Mouse (Mus musculus): Measurements from ENCODE around the gene Fkbp2. TPM values are rescaled to one million over a fixed set of nuclear protein-coding genes. Genes with fewer than 3 reads are reported as not detected.
A peak's percentile ranks its signal among the peaks of the same experiment; 100 is the strongest.

Fkbp2 gene
- 120 and 126 TPM in 2 replicates for polyA plus RNA-seq (2015; fragmentation: Nextera tagmentation; extraction: Ambion mirVana)

DNA sequence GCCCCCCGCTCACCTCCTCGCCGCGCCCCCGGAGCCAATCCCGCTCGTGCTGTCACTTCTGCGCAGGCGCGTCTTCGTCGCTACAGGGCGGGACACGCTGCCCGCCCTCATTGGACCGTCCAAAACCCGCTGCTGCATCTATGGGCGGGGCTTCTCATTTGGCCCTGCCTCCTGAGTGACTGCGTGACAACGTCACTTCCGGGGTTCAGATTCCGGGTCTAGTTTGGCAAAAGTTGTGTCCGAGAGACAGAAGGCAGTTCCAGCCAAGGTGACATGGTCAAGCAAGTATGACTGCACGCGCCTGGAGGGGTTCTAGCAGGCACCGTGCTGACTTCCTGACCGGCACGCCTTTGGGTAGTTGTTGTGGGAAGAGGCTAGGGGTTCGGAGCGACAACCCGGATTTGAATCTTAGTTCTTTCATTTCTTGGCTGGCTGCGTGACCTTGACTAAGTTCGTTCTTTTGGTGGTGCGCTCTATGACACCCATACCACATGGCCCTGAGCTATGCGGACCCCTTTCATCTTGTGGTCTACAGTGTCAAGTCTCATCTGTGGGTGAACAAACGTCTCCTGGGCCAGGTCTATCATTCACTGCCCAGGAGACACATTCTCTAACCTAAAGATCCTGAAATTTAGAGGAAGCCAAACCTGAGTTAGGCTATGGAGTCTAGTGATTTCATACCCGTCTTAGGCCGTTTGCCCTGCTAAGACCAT lies at the start of gene Fkbp2:
TSS of gene Fkbp2 (minus strand) at position 121 of the 713 bp plus-strand sequence.
- WGBS = 2% methylated on average over 38 of the region's 38 CpGs
- Histone ChIP-seq H3K4me3 (peak within 1 kb of the TSS; percentile 50), H3K27me3 (replicated peaks) (no peaks in the 10 kb centered on the region), H3K4me2 (peak within 1 kb of the TSS; percentile 80), H3K36me3 (replicated peaks) (peaks cover 12% of the 10 kb centered on the region), H3K9me3 (no peaks in the 10 kb centered on the region), H3K4me1 (peaks cover 43% of the 10 kb centered on the region), H3K9ac (peak within 1 kb of the TSS; percentile 64), H3K27ac (peak within 1 kb of the TSS; percentile 91)
- ATAC-seq (replicated peaks) = peak; percentile 90

DNA sequence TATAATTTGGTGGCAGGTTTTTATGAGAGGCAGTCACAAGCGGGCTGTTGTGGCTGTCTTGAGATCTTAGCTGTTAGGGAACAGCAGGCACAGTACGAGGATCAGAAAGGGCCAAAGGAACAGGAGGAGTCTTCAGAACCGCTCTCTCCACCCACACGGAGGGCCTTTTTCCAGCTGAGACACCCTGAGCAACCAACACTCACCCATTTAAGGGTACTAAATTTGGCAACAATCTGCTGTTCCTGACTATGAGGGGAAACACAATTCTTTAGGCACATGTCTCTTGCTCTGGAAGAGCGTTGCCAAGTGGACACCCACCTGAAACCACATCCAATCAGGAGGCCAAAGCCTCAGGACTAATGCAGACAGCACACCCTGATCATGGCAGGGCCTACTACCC lies 49.2 kb upstream of the Fkbp2 start:
- Histone ChIP-seq H3K27me3 (replicated peaks) (no peaks in the 10 kb centered on the region), H3K4me2 (no peak overlapping the region), H3K27ac (no peak overlapping the region), H3K9me3 (no peaks in the 10 kb centered on the region), H3K36me3 (replicated peaks) (peaks cover 81% of the 10 kb centered on the region), H3K4me1 (no peaks in the 10 kb centered on the region), H3K4me3 (no peak overlapping the region), H3K9ac (no peak overlapping the region)
- ATAC-seq (replicated peaks) = no peak
- WGBS = 95% methylated on average over 5 of the region's 5 CpGs

DNA sequence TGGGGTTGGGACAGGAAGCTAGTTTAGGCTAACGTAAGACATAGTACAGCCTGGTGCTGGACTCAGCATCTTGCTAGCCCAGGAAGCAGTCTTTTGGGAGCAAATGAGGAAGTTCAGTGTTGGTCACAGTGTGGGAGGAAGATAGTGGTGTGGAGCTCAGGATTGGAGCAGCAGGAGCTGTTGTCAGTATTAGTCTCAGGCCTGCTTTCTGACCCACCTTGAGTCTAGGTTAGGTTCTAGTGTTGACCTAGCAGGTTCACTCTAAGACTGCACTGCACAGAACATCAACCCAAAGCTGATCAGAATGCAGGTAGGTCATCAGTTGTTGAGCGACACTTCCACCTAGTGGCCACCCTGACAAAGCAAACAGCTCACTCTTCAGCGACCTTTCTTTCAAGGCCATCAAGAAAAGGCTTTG lies 39.9 kb upstream of the Fkbp2 start:
- no peaks in the 10 kb centered on the region for H3K27me3 ChIP-seq (replicated peaks)
- H3K36me3 ChIP-seq (replicated peaks) = peaks cover 38% of the 10 kb centered on the region
- H3K9ac ChIP-seq = no peak overlapping the region
- H3K4me2 ChIP-seq = no peak overlapping the region
- 51% methylated on average over 3 of the region's 3 CpGs for WGBS
- no peaks in the 10 kb centered on the region for H3K9me3 ChIP-seq
- no peaks in the 10 kb centered on the region for H3K4me1 ChIP-seq
- H3K4me3 ChIP-seq = no peak overlapping the region
- no peak overlapping the region for H3K27ac ChIP-seq
- 0 out of 2 replicates have a peak, but pooled peaks have one; percentile 63 for ATAC-seq (replicated peaks)

DNA sequence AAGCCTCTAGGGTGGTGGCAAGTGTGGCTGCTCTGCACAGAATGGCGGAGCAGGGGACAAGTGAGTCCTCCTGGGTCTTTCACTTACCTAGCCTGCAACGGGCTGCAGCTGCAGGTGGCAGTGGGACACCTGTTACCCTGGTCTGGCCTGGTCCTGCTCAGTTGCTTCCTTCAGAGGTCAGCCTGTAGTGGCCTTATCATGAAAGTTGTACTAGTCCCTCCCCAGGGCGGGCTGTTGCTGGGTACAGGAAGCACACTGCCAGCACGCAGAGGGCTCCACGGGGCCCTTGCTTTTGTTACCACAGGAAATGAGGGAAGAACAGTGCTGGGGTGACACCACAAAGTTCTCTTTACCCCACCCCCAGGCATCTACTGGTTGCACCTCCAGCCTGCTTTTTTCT lies 38.9 kb upstream of the Fkbp2 start, which contains the start of gene Fermt3:
TSS of gene Fermt3 (minus strand) at position 279 of the 400 bp plus-strand sequence.
- H3K4me2 ChIP-seq = no peak within 1 kb of the TSS
- H3K4me1 ChIP-seq = no peaks in the 10 kb centered on the region
- no peak within 1 kb of the TSS for H3K4me3 ChIP-seq
- no peak for ATAC-seq (replicated peaks)
- no peak within 1 kb of the TSS for H3K9ac ChIP-seq
- no peaks in the 10 kb centered on the region for H3K27me3 ChIP-seq (replicated peaks)
- no peak within 1 kb of the TSS for H3K27ac ChIP-seq
- peaks cover 28% of the 10 kb centered on the region for H3K36me3 ChIP-seq (replicated peaks)
- 87% methylated on average over 5 of the region's 5 CpGs for WGBS
- no peaks in the 10 kb centered on the region for H3K9me3 ChIP-seq

DNA sequence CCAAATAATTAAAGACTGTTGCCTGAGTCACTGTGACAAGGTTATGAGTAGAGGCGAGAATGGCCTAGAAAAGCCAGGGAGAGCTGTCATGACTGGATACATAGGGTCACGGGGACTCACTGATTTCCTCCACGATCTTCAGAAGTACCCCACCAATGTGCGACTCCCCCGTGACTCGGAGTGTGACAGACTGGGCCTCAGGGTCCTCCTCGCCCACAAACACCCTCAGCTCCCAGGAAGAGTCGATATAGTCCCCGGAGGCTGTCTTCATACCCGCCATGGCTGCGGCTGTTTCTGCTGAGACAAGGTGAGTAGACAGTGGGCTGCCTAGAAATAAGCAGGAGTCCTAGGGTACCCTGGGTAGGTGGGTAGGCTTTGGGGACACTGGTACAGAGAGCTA lies 38.2 kb upstream of the Fkbp2 start:
- WGBS = 94% methylated on average over 11 of the region's 11 CpGs
- Histone ChIP-seq H3K27ac (no peak overlapping the region), H3K4me2 (no peak overlapping the region), H3K4me1 (no peaks in the 10 kb centered on the region), H3K27me3 (replicated peaks) (no peaks in the 10 kb centered on the region), H3K9me3 (no peaks in the 10 kb centered on the region), H3K36me3 (replicated peaks) (peaks cover 24% of the 10 kb centered on the region), H3K9ac (no peak overlapping the region), H3K4me3 (no peak overlapping the region)
- ATAC-seq (replicated peaks) = no peak

DNA sequence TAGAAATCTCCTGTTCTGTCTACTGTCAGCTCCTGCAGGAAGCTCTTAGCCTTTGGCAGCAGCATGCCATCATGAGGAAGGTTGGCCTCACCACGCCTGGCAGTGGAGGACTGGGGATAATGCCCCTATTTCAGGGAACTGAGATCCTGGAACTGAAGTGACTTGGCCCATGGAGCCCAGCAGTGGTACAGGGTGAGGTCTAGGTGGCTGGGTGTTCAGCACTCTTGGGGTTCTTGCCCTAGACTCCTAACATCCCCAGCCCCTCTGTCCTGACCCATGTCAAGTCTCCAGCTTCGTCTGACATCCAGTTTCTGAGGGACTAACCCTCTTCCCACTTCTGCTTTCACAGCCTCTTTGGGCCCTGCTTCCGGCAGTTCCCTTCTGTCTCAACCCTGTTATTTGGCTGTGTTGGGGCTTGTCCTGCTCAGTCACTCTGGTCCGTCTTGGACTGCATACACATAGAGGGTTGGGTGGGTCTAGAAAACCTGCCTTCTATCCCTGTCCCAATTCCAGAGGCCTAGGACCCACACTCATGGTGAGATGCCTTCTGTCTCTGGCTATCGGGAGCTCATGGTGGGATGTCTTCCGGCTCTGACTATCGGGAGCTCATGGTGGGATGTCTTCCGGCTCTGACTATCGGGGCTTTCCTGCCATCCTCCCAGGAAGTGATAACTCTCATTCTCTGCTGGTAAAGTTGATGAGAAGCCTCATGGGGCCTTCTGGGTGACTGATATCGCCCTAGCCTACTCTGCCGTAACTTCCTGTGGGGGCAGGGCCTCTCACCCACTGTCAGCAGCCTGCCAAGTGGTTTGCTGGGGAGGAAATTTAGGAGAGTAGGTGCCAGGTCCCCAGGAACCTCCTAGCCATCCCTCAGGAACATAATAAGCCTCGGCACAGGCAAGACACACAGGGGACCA lies 37.5 kb upstream of the Fkbp2 start:
- Histone ChIP-seq H3K9ac (no peak overlapping the region), H3K9me3 (no peaks in the 10 kb centered on the region), H3K4me2 (no peak overlapping the region), H3K27me3 (replicated peaks) (no peaks in the 10 kb centered on the region), H3K36me3 (replicated peaks) (peaks cover 19% of the 10 kb centered on the region), H3K27ac (no peak overlapping the region), H3K4me1 (no peaks in the 10 kb centered on the region), H3K4me3 (no peak overlapping the region)
- ATAC-seq (replicated peaks) = no peak
- WGBS = 82% methylated on average over 12 of the region's 12 CpGs

DNA sequence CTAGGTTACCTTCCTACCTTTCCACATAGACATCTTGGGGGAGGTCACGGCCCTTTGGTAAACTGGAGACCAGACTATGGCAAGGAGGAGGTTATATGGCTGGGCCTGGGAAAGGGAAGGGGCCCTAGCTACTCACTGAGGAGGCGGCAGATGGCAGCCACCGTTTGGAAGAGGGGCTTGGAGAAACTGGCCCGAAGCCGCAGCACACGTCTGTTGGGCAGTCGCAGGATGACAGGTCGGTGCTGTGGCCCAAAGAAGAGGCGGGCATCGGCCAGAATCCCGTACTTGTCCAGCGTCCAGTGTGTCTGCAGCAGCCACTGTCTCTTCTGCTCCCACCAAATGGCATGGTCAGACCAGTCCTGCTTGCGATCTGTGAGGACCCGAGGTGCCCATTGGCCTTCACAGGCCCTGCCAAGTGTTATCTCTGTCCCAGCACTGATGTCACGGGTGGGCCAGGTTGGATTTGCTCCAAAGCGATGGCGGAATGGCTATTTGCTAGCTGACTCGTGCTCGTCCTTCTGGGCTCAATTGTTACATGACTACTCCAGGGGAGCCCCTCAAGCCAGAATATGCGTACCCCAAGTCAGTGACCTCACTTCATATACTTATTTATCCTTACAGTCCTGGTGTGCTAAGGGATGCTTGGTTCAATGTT lies 34.3 kb upstream of the Fkbp2 start:
- Histone ChIP-seq H3K4me3 (no peak overlapping the region), H3K27ac (no peak overlapping the region), H3K9ac (no peak overlapping the region), H3K4me2 (no peak overlapping the region), H3K9me3 (no peaks in the 10 kb centered on the region), H3K4me1 (no peaks in the 10 kb centered on the region), H3K36me3 (replicated peaks) (no peaks in the 10 kb centered on the region; the same call in 1 of the 2 replicates), H3K27me3 (replicated peaks) (no peaks in the 10 kb centered on the region)
- WGBS = 92% methylated on average over 20 of the region's 20 CpGs
- no peak for ATAC-seq (replicated peaks)

DNA sequence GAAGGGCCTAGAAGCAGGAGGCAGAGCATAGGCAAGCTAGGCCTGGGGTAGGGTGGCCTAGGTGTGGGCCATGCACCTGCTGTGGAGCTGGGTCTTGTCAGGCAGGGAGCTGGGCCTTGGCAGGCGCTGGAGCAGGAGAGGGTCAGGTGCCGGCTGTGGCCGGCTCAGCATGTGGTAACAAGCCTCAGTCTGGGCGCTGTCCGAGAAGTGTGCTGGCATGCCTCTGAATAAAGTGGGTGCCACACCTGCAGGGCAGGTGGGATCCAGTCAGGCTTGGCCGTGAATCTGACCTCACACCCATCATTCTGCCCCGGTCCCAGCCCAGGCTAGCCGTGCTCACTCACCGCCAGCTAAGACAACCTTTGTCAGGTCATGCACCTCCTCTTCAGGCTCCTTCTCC lies 33.7 kb upstream of the Fkbp2 start:
- no peaks in the 10 kb centered on the region for H3K9me3 ChIP-seq
- H3K9ac ChIP-seq = no peak overlapping the region
- WGBS = 86% methylated on average over 9 of the region's 9 CpGs
- H3K4me1 ChIP-seq = no peaks in the 10 kb centered on the region
- no peaks in the 10 kb centered on the region for H3K27me3 ChIP-seq (replicated peaks)
- ATAC-seq (replicated peaks) = no peak
- no peak overlapping the region for H3K27ac ChIP-seq
- H3K4me3 ChIP-seq = no peak overlapping the region
- no peak overlapping the region for H3K4me2 ChIP-seq
- no peaks in the 10 kb centered on the region for H3K36me3 ChIP-seq (replicated peaks)

DNA sequence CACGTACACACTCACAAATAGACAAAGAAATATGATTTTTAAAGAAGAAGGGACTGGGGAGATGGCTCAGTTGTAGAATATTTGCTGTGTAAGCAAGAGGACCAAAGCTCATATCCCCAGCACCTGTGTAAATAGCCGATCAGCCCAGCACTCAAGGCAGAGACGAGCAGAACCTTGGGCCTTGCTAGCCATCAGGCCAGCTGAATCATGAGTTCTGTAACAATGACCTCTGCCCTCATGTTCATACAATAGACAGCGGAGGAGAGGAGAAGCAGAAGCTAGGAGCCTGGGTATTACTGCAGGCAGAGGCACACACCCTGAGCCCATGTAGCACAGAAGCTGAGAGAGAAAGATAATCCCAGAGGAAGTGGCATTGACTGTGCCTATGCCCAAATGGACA lies 32.1 kb upstream of the Fkbp2 start:
- no peak for ATAC-seq (replicated peaks)
- Histone ChIP-seq H3K36me3 (replicated peaks) (no peaks in the 10 kb centered on the region), H3K9ac (no peak overlapping the region), H3K4me2 (no peak overlapping the region), H3K27me3 (replicated peaks) (no peaks in the 10 kb centered on the region), H3K4me3 (no peak overlapping the region), H3K9me3 (no peaks in the 10 kb centered on the region), H3K27ac (no peak overlapping the region), H3K4me1 (no peaks in the 10 kb centered on the region)
- WGBS = 85% methylated on average over 4 of the region's 4 CpGs

DNA sequence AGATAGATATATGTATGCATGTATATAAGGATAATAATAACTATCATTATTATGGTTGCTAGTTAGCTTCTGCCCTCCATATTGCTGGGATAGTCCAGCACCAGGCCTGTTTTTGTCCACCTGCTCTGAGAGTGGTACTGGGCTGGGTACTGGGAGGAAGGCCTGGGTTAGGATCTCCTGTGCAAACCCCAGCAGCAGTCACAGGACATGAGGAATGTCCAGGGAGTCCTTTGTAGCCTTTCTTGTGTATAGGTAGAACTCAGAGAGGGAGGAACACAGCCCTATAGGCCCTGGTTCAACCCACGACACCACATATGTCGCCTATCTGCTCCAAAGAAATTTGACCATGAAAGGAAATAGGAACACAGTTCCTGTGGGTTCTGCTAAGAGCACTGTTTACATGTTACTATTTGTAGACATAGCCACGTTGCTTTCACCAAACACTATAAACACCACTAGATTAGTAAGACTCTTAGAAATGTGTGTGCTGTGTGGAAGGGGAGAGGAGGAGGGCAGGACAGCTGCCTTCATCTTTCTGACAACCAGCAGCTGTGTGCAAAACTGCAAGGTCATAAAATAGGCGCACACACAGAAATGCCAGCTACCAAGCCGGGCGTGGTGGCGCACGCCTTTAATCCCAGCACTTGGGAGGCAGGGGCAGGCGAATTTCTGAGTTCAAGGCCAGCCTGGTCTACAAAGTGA lies 26.7 kb upstream of the Fkbp2 start:
- H3K4me3 ChIP-seq = no peak overlapping the region
- WGBS = 87% methylated on average over 9 of the region's 9 CpGs
- H3K27me3 ChIP-seq (replicated peaks) = no peaks in the 10 kb centered on the region
- H3K9me3 ChIP-seq = no peaks in the 10 kb centered on the region
- H3K4me1 ChIP-seq = no peaks in the 10 kb centered on the region
- no peaks in the 10 kb centered on the region for H3K36me3 ChIP-seq (replicated peaks)
- ATAC-seq (replicated peaks) = no peak
- H3K27ac ChIP-seq = no peak overlapping the region
- no peak overlapping the region for H3K9ac ChIP-seq
- no peak overlapping the region for H3K4me2 ChIP-seq

DNA sequence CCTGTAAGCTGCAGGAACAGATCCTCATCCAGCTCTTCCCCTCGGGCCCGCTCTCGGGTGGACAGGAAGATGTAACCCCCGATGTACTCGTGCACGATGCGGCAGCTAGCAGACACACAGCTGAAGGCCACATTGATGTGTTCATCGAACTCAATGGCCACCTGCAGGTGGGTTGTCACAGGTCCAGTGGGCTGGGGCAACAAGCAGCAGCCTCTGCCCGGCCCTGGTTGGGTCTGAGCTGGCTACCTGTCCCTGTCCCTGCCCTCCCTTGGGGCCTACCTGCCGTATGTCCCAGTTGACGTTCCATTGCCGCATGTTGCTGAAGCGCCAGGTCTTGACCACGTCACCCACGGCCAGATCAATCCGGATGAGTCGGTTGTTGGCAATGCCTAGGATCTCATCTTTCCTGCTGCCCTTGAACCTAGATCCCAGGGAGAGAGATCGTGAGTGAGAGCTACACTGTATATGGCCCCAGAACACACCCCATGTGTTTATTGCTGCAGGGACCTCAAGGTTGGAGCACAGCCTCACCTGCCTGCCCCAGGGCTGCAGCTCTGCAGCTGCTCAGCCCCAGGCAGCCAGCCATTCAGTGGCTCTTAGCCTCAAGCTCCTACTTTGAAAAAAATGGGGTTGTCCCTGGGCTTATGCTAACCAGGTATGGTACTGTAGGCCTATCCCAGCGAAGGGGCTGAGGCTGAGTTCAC lies 19.2 kb upstream of the Fkbp2 start:
- Histone ChIP-seq H3K4me2 (no peak overlapping the region), H3K27me3 (replicated peaks) (no peaks in the 10 kb centered on the region), H3K4me1 (peaks cover 28% of the 10 kb centered on the region), H3K27ac (no peak overlapping the region), H3K9ac (no peak overlapping the region), H3K4me3 (no peak overlapping the region), H3K36me3 (replicated peaks) (0 out of 2 replicates have a peak, but pooled peaks cover 11% of the 10 kb centered on the region), H3K9me3 (no peaks in the 10 kb centered on the region)
- WGBS = 90% methylated on average over 19 of the region's 19 CpGs
- no peak for ATAC-seq (replicated peaks)

All from midbrain, embryonic 15.5 days (tissue).